Mouse (Mus musculus) forebrain, embryonic 16.5 days (tissue): ENCODE measurements around the gene Gfod1. TPM values are rescaled to one million over a fixed set of nuclear protein-coding genes. Genes with fewer than 3 reads are reported as not detected.

Experiments
- ATAC-seq: fragments of 200-750 bp; cut with Nextera tagmentation; 2 replicates; pipeline ENCODE4 v1.8.0; 2017; ENCODE audit warnings: mild to moderate bottlenecking, moderate library complexity
- H3K27ac ChIP-seq: fragments of 300-500 bp; sonication (generic); 2 replicates; pipeline ENCODE4 v1.5.1; 2014; ENCODE audit warnings: low read length, control low read depth
- H3K27me3 ChIP-seq: fragments of 300-500 bp; sonication (generic); replicated peaks from 2 replicates; pipeline ENCODE4 v1.6.1; 2014; ENCODE audit warnings: low read length; ENCODE audit not compliant: control insufficient read depth, insufficient read depth
- H3K36me3 ChIP-seq: fragments of 300-500 bp; sonication (generic); 2 replicates; pipeline ENCODE4 v1.6.1; 2014; ENCODE audit not compliant: control insufficient read depth, insufficient read depth
- H3K4me1 ChIP-seq: fragments of 300-500 bp; sonication (generic); replicated peaks from 2 replicates; pipeline ENCODE4 v1.6.1; 2014; ENCODE audit warnings: low read length; ENCODE audit not compliant: control insufficient read depth, insufficient read depth
- H3K4me2 ChIP-seq: fragments of 300-500 bp; sonication (generic); 2 replicates; pipeline ENCODE4 v1.6.1; 2014; ENCODE audit warnings: mild to moderate bottlenecking, low read length, control low read depth
- H3K4me3 ChIP-seq: fragments of 300-500 bp; sonication (generic); replicated peaks from 2 replicates; pipeline ENCODE4 v1.5.1; 2014; ENCODE audit warnings: mild to moderate bottlenecking, low read length, control low read depth
- H3K9ac ChIP-seq: fragments of 300-500 bp; sonication (generic); replicated peaks from 2 replicates; pipeline ENCODE4 v1.6.1; 2014; ENCODE audit warnings: low read depth, low read length, control low read depth
- H3K9me3 ChIP-seq: fragments of 300-500 bp; sonication (generic); 2 replicates; pipeline ENCODE4 v1.6.1; 2016; ENCODE audit warnings: low read length; ENCODE audit not compliant: control insufficient read depth
- WGBS: fragments of 180-500 bp; shearing (Covaris S2); extraction: QIAGEN DNeasy Blood & Tissue Kit; methylation state at CpG from one replicate; pipeline ENCODE4 v1.1.7; 2014; 5-methylcytosine and 5-hydroxymethylcytosine counted together
- polyA plus RNA-seq: library from polyadenylated mRNA; unstranded; fragments of >200 nt; fragmentation: Nextera tagmentation; extraction: Ambion mirVana; gene quantifications from 2 replicates; pipeline ENCODE4 v1.2.1, GENCODE M21; 2015

Gfod1 gene
- polyA plus RNA-seq, 1 experiment from 2014 or later, result 2.3 TPM

- Histone ChIP-seq H3K4me1 (no peaks in the 10 kb centered on the region), H3K9ac (no peak overlapping the region), H3K27me3 (no peaks in the 10 kb centered on the region), H3K9me3 (no peaks in the 10 kb centered on the region), H3K36me3 (peaks cover 7% of the 10 kb centered on the region; the same call in 1 of the 2 replicates), H3K4me2 (no peak overlapping the region), H3K27ac (no peak overlapping the region), H3K4me3 (no peak overlapping the region)
- WGBS, result 48% methylated on average over 5 of the region's 5 CpGs
- ATAC-seq, result no peak
Observed at GRCm38 (mm10) chr13:43158281-43158680, 145.7 kb downstream of the Gfod1 start.

GRCm38 (mm10) chr13:43157370-43157769 is 146.6 kb downstream of the Gfod1 start:
- Histone ChIP-seq H3K4me1 (no peaks in the 10 kb centered on the region), H3K27ac (no peak overlapping the region), H3K9me3 (no peaks in the 10 kb centered on the region), H3K9ac (no peak overlapping the region), H3K4me3 (no peak overlapping the region), H3K4me2 (no peak overlapping the region), H3K27me3 (no peaks in the 10 kb centered on the region), H3K36me3 (peaks cover 11% of the 10 kb centered on the region; the same call in 1 of the 2 replicates)
- 35% methylated on average over 5 of the region's 5 CpGs for WGBS
- ATAC-seq, result no peak

GRCm38 (mm10) chr13:43152005-43152520 is 151.9 kb downstream of the Gfod1 start:
- Histone ChIP-seq H3K27me3 (no peaks in the 10 kb centered on the region), H3K4me3 (no peak overlapping the region), H3K36me3 (peaks cover 15% of the 10 kb centered on the region), H3K4me1 (no peaks in the 10 kb centered on the region), H3K9ac (no peak overlapping the region), H3K9me3 (no peaks in the 10 kb centered on the region), H3K4me2 (no peak overlapping the region), H3K27ac (no peak overlapping the region)
- WGBS, result 80% methylated on average over 14 of the region's 14 CpGs
- ATAC-seq, result no peak

GRCm38 (mm10) chr13:43149661-43150060 is 154.3 kb downstream of the Gfod1 start:
- no peaks in the 10 kb centered on the region for H3K4me1 ChIP-seq
- H3K9me3 ChIP-seq, result no peaks in the 10 kb centered on the region
- H3K9ac ChIP-seq, result no peak overlapping the region
- no peak for ATAC-seq
- WGBS, result 80% methylated on average over 3 of the region's 3 CpGs
- no peak overlapping the region for H3K4me3 ChIP-seq
- H3K4me2 ChIP-seq, result no peak overlapping the region
- H3K27ac ChIP-seq, result no peak overlapping the region
- no peaks in the 10 kb centered on the region for H3K27me3 ChIP-seq
- H3K36me3 ChIP-seq, result peaks cover 12% of the 10 kb centered on the region

GRCm38 (mm10) chr13:43148692-43149091 is 155.3 kb downstream of the Gfod1 start:
- Histone ChIP-seq H3K4me2 (no peak overlapping the region), H3K27ac (no peak overlapping the region), H3K4me3 (no peak overlapping the region), H3K4me1 (no peaks in the 10 kb centered on the region), H3K9me3 (no peaks in the 10 kb centered on the region), H3K36me3 (peaks cover 9% of the 10 kb centered on the region; the same call in 1 of the 2 replicates), H3K27me3 (no peaks in the 10 kb centered on the region), H3K9ac (no peak overlapping the region)
- 93% methylated on average over 4 of the region's 4 CpGs for WGBS
- ATAC-seq, result no peak

GRCm38 (mm10) chr13:43146515-43147258 is 157.3 kb downstream of the Gfod1 start:
- H3K9ac ChIP-seq, result no peak overlapping the region
- H3K27me3 ChIP-seq, result no peaks in the 10 kb centered on the region
- ATAC-seq, result no peak
- H3K27ac ChIP-seq, result no peak overlapping the region
- no peak overlapping the region for H3K4me3 ChIP-seq
- no peaks in the 10 kb centered on the region for H3K4me1 ChIP-seq
- peaks cover 3% of the 10 kb centered on the region; the same call in 1 of the 2 replicates for H3K36me3 ChIP-seq
- H3K9me3 ChIP-seq, result no peaks in the 10 kb centered on the region
- no peak overlapping the region for H3K4me2 ChIP-seq
- WGBS, result 89% methylated on average over 8 of the region's 8 CpGs

Other genes starting within 250 kb of the Gfod1 start
- 81.5 and 81.9 TPM in 2 replicates for gene Tbc1d7, start 132.7 kb downstream of the Gfod1 start, polyA plus RNA-seq
- gene Sirt5, start 61.3 kb upstream of the Gfod1 start, polyA plus RNA-seq, result 38.7 TPM in 2 replicates
- gene Nol7, start 94.2 kb upstream of the Gfod1 start, polyA plus RNA-seq, result 152 and 167 TPM in 2 replicates
- 11.9 and 12.1 TPM in 2 replicates for gene Ranbp9, start 177.1 kb upstream of the Gfod1 start, polyA plus RNA-seq